Mouse (Mus musculus): Measurements from ENCODE around the gene Hcar1.

The Hcar1 gene

DNA sequence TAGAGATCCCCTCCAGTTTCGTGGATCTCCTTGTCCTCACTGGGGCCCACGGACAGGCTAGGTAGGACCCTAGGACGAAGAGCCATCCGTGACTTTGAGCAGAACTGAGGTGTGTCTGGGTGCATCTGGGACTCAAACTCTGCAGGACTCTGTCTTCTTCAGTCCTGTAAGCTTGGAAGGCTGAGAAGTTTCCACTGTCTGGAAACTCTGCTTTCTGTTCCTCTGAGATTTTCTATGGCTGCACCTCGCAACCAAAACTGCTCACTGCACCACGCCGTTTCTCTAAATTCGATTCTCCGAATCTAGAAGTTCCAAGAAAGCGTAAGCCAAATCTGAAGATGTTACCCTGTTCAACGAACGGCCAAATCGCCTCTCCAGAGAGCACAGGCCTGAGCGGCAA lies 15.9 kb downstream of the Hcar1 start:
- no peak for ATAC-seq (ENCODE audit: low TSS enrichment)

DNA sequence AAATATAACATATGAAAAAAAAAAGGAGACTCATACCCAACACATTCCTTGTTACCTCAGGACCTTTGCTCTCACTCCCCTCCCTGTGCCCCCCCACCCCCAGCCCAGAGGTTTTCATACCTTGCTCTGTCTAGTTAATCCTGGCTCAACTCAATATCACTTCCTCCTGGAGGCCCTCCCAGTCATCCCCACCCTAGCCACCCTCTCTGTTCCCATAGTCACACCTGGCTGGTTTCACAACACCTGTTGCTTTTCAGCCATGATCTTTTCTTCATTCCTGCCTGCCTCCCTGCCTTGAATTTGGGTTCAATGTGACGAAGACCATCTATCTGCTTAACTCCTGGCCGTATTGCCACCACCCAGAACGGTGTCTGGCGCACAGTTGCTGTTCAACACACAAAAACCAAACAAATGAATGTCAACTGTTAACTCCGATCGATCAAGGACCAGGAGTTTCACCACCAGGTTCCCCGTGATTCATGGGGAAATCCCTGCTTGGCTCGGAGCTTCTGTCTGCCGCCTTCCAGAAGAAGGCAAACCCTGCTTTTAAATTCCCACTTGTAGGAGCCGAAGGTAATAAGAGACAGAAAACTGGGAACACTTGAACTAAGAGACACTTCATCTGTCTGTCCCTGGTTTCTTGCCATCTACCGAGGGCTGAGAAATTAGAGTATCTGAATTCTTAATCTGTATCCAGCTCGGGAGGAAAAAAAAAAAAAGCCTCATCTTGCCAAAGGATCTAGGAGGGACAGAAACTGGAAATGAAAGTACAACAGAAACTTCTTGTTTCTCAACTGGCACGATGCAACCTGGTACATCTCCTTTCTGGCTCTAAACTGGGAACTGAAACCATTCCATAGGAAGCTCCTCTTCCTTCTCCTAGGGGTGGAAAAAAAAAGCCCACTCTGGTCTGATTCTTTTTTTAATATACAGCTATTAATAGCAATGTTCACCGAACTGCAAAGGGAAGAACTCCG lies 17.2 kb downstream of the Hcar1 start:
- no peak for ATAC-seq (ENCODE audit: low TSS enrichment)

DNA sequence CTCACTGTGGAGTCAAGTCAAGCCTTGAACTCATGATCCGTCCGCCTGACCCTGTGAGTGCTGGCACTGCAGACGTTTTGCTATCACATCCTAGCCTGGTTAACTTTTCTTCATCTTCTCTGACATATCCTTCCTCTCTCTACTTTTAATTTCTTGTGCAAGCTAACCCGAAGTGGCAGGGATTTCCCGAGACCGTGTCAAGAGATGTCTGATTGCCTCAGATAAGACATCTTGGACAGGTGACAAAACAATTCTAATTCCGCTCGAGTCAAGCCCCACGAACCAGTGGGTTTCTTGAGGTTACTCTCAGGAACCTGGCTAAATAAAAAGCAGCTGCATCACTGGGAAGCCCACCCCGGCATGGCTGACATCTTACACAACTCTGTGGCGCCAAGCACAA lies 21.0 kb downstream of the Hcar1 start:
- no peak for ATAC-seq (ENCODE audit: low TSS enrichment)

DNA sequence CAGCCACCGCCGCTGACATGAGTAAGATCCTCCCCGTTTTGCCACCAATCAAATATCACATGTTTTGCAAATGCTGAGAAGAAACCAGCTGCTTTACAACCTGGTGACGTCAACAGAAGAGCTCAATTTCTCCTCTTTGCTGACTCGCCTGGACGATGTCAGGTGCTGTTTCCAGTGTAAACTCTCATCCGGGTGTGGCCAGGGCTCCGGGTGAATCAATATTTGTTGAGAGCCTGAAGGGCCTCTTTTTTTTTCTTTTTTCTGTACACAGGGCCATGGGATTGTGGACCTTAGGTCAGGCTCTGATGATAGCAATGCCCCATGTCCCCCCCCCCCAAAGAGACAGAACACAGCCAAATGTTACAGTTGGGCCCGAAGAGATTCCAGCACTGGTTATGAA lies 25.3 kb downstream of the Hcar1 start:
- no peak for ATAC-seq (ENCODE audit: low TSS enrichment)

DNA sequence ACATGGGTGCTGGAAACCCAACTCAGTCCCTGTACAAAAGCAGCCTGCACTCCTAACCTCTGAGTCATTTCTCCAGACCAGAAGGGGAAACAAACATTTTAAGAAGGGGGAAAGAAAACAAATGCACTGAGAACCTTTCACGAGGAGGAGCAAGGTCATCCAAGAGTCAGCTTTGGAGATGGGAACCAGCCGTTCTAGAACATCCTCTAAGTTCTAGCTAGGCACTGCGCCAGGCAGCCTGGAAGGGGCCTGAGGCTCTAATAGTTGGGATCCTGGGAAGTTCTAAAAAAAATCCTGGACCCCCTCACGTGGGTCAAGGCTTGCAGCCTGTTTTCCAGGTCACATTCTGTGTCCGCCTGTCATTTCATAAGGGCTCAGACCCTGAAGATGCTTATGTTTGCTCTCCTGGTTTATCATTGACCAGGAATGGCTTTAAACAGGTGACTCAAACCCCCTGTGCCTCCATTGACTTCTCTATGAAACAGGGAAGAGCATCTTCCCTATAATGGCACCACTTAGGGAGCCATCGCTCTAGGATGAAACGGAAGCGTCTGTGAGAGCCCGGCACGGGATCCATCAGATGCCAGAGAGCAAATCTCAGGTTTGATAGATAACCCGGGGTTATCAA lies 25.8 kb downstream of the Hcar1 start:
- ATAC-seq (ENCODE audit: low TSS enrichment) = no peak

DNA sequence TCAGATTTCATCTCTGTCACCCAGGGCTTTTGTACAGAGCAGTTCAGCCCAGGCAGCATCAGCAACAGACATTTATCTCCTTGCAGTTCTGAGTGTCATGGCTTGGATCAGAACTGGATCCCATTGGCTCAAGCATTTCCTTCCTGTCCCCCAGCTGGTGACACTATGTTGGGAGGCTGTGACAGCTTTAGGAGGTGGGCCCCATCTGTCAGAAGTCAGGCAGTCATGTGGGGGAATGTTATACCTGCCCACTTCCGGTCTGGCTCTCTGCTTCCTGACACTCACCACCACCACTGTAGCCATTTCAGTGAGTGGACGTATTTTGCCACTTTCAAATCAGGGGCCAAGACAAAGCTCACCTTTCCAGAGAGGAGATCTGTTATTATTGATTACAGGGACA lies 28.4 kb downstream of the Hcar1 start:
- no peak for ATAC-seq (ENCODE audit: low TSS enrichment)

DNA sequence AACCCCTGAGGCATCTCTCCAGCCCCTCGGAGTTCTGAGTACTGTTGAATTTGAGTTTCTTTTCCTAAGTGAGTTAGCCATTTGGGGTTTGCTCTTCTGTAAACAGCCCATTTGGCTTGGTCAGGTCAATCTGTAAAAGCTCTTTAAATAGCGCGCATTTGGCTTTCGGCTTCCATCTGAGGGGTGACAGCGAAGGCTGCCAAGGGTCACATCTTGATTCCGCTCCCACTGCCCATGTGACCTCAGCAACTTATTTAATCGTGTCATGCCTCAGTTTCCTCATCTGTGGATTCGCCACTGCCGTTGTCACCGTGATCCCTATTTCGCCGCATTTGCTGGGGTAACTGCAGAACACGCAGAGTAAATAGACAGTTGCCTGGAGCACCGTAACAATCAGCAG lies 35.5 kb downstream of the Hcar1 start:
- ATAC-seq (ENCODE audit: low TSS enrichment) = no peak

DNA sequence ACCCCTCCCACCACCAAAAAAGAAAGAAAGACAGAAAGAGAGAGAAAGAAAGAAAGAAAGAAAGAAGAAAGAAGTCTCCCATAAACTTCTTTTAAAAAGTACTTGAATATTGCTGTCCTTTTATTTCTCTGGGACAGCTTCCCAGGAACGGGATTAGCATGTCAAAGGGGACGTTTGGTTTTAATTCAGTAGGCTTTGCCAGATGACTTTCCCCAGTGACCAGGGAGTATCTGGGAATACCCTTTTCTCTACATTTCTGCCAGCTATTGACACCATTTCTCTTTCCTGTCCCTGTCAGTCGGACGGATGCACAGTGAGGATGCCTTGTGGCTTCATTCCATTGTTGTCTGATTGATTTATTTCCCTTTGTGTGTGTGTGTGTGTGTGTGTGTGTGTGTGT lies 36.0 kb downstream of the Hcar1 start:
- ATAC-seq (ENCODE audit: low TSS enrichment) = no peak

DNA sequence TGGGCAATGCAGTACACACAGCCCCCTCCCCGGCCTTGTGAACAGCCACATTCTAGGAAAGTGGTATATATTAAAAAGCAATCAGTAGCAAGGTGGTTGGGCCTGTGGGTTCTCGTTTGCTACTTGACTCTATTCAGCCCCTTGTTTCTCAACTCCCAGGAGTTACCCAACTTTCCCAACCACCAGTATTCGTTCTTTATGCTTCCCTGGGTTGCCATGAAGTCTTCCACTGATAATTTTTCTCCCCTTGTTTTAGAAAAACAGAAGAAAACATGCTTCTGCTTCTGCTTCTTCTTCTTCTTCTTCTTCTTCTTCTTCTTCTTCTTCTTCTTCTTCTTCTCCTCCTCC lies 36.9 kb downstream of the Hcar1 start:
- ATAC-seq (ENCODE audit: low TSS enrichment) = no peak

DNA sequence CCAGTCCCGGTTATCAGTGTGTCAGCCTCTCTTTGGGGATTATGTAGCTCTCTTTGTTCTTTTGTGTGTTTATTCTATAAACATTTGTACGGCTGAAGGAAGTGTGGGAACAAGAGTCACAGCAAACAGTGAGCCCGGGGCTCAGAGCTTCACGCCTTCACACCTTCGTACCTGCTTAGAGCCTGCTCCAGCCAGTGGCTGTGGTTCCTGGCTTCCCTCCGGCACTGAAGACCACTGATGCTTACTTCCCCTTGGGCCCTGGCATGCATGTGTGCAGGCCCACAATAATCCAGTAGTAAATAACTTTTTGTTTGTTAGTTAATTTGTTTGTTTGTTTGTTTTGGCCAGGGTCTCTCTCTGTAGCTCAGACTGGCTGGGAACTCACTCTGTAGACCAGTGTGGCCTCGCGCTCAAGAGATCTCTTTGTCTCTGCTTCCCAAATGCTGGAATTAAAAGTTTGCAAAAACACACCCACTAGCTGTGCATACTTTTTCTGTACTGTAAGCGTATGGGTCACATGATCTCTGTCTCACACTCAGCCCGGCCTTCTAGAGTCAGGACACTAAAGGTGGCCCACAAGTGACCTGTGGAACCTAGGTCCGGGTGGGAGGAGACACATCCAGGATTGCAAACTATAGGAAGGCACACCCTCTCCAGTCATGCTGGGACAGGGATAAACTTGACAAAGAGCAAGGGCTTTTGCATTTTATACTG lies 37.4 kb downstream of the Hcar1 start:
- ATAC-seq (ENCODE audit: low TSS enrichment) = no peak

DNA sequence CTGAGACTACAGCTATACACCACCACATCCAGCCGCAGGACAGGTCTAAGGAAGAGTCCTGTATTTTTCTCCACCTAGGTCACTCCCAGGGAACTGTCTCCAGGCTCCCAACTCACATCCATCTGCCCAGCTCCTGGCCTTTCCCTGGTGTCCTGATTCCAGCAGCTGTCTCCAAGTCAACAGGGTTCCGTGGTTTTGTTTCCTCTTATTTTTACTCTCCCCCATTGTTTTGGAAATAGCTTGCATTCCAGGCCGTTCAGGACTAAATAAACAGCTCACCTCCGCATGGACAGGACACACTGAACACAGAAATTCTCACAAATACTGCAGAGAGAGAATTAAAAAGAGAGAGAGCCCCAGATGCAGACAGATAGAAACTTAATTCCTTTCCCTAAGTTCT lies 42.4 kb downstream of the Hcar1 start:
- ATAC-seq (ENCODE audit: low TSS enrichment) = no peak

DNA sequence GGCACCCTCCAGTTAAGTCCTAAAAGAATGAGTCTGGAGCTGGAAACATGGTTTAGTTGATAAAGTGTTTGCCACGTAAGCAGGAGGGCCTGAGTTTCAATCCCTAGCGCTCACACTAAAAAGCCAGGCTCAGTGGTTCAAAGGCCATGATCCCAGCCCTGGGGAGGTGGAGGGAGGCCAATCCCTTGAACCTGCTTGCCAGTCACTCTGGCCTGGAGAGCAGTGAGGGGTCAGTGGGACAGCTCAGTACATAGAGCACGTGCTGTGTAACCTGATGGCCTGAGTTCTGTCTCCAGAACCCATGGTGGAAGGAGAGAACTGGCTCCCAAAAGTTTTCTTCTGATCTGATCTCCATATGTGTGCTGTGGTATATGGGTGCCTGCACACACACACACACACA lies 45.0 kb downstream of the Hcar1 start:
- ATAC-seq (ENCODE audit: low TSS enrichment) = no peak

DNA sequence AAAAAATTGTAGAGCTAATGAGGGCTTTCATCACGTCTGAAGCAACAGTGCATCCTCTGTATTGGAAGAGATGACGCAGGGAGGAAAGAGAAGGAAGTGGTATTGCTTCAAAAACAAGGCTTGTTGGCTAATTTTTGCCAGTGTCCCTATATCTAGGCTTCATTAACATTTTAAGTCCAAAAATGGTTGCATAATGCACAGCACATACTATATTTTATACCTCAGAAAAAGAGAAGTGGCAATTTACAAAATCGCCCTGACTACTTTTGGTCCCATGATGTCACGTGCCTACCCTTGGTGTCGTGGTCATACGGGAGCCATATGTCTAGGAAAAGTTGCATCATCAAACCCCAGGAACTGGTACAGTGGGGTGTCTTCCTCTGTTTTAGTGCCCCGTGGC lies 47.5 kb downstream of the Hcar1 start:
- no peak for ATAC-seq (ENCODE audit: low TSS enrichment)

DNA sequence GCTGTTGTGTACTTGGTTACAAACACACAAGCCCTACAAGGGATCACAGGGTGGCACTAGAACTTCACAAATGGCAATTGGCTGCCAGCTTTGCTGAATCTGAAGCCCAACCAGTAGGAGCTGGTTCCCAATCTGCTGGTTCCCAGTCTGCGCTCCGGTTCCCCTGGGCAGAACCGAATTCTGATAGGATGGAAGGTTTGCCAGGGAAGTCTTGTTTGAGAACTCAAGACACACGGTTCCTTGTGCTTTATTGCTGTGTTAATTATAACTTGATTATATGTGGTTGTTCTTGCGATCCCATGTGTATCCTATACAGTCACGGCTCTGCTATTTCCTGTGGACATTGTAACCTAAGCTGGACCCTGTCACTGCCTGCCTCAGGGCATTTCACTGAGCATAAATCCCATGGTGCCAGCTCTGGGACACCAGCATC lies 52.1 kb downstream of the Hcar1 start:
- ATAC-seq (ENCODE audit: low TSS enrichment) = no peak

Data from frontal cortex, adult (tissue).